Mouse (Mus musculus): Measurements from ENCODE around the gene Adar. TPM values are rescaled to one million over a fixed set of nuclear protein-coding genes. Genes with fewer than 3 reads are reported as not detected.
"Not testable (repeated sequence)": the region's sequence is repeated elsewhere in the genome, so short reads cannot be mapped to it uniquely, and the experiment has no call there.

Adar gene
- total RNA-seq, 2 experiments from 2014 or later = 87.9 to 91.6 TPM

DNA sequence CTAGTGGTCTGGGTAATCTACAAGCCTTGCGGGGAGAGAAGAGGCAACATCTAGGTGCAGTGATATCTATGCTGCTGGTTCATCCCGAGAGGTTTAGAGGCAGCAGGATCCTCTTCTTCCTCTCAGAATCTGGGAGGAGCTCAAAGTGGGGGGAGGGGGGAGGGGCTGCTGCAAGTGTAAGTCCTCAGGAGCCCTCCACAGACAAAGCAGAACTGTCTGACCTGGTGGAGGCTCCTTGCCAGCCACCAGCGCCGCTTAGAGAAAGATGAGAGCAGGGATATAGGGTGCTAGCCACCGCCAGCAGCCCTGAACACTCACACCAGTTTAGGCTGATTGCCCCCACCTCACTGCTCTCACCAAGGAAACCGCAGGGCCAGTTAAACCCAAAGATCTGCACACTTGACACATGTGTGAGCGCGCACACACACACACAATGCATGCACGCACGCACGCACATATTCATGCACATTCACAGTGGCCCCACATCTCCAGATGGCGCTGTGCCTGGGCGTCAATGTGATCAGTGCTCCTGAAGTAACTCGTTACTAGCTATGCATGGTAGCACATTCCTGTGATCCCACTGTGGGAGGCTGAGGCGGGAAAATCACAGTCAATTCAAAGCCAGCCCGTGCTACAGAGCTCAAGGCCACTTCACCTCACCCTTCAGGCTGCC is 74.0 kb downstream of the Adar start:
- DNase-seq (ENCODE audit: low spot score in 2 of 2) = no peak

DNA sequence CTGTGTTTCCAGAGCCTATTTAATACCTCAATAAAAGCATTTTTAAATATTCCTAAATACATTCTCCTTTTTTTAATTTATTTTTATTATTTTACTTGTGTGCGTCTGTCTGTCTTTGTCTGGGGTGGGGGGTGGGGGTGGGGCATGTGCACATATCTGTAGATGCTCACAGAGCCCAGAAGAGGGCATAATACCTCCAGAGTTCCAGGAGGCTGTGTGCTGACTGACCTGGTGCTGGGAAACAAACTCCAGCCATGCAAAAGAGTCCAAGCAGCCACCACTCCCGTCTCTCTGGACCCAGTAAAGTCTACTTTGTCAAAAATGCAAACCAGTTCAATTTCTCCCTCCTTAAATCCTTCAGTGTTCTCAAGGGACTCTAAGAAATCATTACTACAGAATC is 79.8 kb downstream of the Adar start:
- DNase-seq (ENCODE audit: low spot score in 2 of 2) = no peak

DNA sequence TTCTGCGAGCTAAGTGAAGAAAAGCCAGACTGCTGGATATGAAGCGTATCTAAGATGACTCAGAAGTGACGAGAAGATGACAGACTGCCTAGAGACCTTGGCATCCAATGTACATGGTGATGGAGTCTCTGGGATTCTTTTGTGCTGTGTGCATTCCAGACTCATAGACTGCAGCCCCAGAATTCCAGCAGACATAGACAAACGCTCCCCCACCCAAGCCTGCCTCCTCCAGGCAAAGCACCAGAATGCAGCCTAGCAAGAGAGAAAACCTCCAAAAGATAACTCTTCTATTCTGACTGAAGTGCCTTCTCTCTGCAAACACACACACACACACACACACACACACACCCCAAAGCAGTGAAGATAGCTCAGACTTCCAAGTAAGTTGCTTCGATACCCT is 80.9 kb downstream of the Adar start:
- DNase-seq (ENCODE audit: low spot score in 2 of 2) = no peak

DNA sequence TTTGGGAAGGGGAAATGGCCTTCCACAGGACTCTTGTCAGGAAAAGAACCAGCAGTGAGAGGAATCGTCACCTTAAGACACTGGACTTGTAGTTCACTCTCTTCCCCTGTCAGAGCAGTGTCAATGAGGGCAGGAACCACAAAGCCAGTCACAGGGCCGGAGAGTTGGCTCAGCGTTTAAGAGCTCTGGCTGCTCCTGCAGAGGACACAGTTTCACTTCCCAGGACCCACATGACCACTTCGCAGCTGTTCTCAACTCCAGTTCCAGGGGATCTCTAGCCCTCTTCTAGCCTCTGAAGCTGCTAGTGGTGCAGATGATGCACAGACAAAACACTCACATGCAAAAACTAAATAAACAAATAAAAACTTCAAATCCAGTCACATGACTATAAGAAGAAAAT is 81.5 kb downstream of the Adar start:
- DNase-seq (ENCODE audit: low spot score in 2 of 2) = no peak

DNA sequence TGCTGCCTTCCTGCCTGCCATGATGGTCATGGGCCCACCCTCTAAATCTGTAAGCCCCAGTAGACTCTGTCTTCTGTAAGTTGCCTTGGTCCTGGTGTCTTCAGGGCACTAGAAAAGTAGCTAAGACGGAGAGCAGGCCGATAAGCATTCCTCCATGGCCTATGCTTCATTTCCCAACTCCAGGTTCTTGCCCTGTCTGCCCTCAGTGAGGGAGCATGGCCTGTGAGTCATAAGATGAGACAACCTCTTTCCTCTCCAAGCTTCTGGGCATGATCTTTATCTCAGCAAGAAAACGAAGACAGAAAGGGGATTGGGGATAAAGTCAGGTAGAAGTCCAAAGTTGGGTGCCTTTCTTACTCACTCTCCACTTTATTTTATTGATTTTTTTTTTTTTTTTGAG is 83.7 kb downstream of the Adar start:
- no peak for DNase-seq (ENCODE audit: low spot score in 2 of 2)

DNA sequence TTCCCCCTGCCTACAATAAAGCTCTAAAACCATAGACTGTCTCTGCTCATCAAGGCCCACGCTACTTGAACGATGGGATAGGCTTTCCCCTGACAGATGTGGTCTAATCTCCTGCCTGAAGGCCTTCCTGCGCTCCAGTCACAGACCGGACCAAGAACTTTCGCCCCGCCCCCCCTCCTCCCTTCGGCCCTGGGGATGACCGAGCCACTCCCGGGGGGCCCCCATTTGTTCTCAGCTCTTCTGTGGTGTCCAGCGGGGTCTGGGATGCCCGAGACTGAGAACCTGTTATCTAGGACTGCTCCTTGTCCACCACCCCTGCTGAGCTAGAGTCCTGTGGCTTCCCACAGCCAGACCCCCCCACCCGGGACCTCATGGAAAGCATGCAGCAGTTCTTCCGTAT is 84.7 kb downstream of the Adar start:
- DNase-seq (ENCODE audit: low spot score in 2 of 2) = no peak

DNA sequence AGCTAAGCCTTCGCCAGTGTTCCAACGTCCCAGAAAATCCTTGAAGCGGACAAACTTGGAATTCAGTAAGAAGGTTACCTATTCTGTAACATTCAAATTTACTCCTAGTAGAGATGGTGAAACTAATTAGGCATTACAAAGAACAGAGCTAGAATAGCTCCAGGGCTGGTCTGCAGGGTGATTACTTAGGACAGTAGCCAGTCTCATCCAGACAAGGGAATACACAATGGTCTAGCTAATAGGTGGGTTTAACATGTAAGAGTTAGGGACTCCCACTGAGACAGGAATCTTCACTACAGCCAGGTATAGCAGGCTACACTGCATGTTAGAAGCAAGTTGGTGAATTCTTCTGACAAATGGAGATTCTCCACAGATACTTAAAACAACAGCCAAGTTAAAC is 85.3 kb downstream of the Adar start:
- not testable (repeated sequence) for DNase-seq (ENCODE audit: low spot score in 2 of 2)

DNA sequence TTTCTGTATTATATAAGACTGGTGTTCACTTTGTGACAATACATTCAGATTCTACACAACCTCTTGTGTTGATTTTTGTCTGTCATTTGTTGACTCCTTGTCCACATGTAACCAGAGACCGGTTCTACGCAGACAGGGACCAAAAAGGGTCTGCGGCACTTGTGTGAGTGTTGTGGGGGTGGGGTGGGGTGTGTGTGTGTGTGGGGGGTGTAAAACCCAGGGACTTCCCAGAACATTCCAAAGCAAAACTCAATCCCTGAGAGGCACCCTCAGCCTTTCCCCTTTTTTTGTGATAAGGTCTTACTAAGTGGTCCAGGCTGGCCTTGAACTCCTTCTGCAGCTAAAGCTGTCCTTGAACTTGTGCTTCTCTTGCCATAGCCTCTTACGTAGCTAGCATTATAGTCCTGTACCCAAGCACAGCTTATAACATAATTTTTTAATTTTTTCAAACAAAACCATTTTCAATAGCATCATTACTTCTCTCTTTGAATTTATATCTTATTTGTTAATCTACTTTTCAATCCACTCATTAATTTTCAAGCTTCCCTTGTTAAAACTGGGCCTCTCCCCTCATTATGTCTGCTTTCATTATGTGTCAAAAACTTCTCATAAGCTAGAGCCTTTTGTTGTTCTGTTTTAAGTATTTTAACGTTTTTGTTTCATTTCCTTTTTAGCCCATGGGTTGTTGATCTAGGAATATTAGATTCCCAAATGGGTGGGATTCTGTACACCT is 86.1 kb downstream of the Adar start:
- no peak for DNase-seq (ENCODE audit: low spot score in 2 of 2)

DNA sequence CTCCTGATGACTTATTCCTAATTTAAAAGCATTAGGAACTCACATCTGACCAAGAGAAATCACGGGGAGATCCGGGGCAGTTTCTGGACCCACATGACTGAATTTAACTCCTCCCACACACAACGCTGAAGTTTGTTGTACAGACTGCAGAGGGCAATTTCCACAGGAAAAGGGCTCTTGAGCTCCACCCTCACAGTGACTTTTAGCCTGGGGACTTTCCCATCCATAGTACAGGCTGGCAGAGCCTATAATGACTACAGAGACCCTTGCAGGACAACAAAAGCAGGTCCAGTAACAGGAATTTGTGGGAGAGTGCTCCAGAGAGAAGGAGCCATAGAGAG is 86.7 kb downstream of the Adar start:
- DNase-seq (ENCODE audit: low spot score in 2 of 2) = no peak

DNA sequence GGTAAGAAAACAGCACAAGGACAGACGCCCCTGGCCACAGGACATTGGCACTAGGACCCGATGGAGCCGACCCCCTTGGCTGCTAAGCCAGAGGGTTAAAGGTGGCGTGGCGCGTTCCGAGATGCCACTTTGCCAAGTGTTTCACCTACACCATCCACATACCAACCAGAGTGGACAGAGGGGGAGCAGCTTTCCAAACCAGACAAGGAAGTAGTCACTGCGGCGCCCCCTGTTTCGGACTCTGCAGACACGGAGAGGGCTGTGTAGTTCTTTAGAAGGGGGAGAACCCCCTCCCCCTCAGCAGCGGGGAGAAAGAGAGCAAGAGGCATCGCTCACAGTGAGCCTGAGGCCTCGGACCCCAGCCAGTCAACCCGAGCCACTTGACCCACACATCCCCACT is 88.1 kb downstream of the Adar start:
- no peak for DNase-seq (ENCODE audit: low spot score in 2 of 2)

Other genes with a start within 250 kb of the Adar start
- gene Kcnn3, start 194.9 kb upstream of the Adar start, total RNA-seq (2021) = 10 to 100 TPM; 25.5 to 26.6 TPM
- 10 to 100 TPM; 27.5 to 28.0 TPM for gene Chrnb2, start 49.6 kb downstream of the Adar start, total RNA-seq (2021)
- 10 to 100 TPM; 84.2 to 89.3 TPM for gene Ube2q1, start 58.6 kb downstream of the Adar start, total RNA-seq (2021)
- 1 to 10 TPM; 3.4 to 3.5 TPM for gene She, start 116.3 kb downstream of the Adar start, total RNA-seq (2021)
- 1 to 10 TPM; 5.0 to 6.1 TPM for gene Il6ra, start 198.2 kb downstream of the Adar start, total RNA-seq (2021)
- gene Atp8b2, start 248.5 kb downstream of the Adar start, total RNA-seq (2021) = 10 to 100 TPM; 77.3 to 93.0 TPM

Measured in layer of hippocampus, postnatal 14 days (tissue).